Mouse (Mus musculus) cortical plate, adult 2 months (tissue): ENCODE measurements at regions not wholly inside any gene's neighbourhood (a gene's known extent, or its start where the extent isn't known, plus 50 kb on each side); places are given as distances from the start of the nearest gene placed in this dataset.

Source experiments
- CTCF ChIP-seq: fragments of 200-500 bp; IDR thresholded peaks from 2 replicates; pipeline ENCODE4 v1.5.1; 2011; ENCODE audit warnings: mild to moderate bottlenecking, control low read depth, low read length; ENCODE audit not compliant: insufficient read depth; ENCODE audit errors: extremely low read depth
- POLR2A ChIP-seq: fragments of 200-500 bp; IDR thresholded peaks from 2 replicates; pipeline ENCODE4 v1.6.1; 2011; ENCODE audit warnings: mild to moderate bottlenecking, low read length, control low read depth; ENCODE audit not compliant: insufficient read depth; ENCODE audit errors: extremely low read depth

DNA sequence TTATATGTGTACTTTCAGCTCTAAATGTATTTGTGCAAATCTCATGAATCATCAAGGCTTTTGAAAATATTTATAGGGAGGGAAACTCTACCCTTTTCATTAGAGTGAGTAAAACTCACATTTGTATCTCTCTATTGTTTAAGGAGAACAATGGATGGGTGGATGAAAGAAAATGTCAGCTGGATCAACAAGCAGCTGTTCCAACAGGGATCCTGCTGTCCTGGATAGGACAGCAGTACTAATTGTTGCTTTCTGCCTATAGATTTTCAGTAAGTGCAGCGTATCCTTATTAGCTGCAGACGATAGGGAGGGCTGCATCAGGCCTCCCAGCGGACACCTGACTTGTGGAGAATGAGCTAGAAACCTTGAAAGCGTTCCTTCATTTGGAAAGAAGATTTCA is 644.9 kb upstream of the Kif18a start:
- TF ChIP-seq CTCF, result no peak
- TF ChIP-seq POLR2A, result no peak
